Mouse (Mus musculus): ENCODE data around the gene Gm27021. TPM values are rescaled to one million over a fixed set of nuclear protein-coding genes. Genes with fewer than 3 reads are reported as not detected.

Gene Gm27021
- polyA plus RNA-seq, 1 experiment = not detected

DNA sequence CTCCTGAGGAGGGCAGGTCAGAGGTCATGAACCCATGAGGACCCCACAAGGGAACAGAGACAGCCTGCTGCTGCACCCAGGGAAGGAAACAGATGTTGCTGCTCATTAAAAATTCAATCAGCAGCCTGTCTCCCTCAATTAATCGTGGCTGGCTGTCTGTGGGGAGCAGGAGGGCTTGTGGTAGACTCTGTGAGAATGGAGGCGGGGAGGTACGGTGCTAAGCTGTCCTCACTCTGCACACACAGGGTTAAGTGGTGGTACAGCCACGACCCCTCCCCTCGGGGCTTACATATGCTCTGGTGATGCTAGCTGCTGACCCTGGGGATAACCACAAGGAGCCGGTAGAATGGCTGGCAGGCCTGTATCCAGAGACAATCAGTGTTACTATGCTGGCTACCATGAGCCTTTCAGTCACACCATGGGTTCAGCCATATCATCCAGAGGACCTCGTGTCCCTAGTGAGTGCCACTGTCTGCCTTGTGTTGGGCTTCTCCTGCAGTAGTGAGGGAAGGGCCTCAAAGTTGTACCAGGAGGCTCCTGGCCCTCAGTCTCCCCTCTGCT, 102.6 kb downstream of the Gm27021 start:
- TF ChIP-seq POLR2A (IDR thresholded peaks at IDR 0.05; ENCODE audit: low read depth, low read length) (no peak), CTCF (IDR thresholded peaks at IDR 0.05; ENCODE audit: borderline replicate concordance, insufficient read depth, low read length) (no peak)
- Histone ChIP-seq H3K4me1 (ENCODE audit: control insufficient read depth, insufficient read depth, low read length) (peaks cover 17% of the 10 kb centered on the region), H3K4me3 (ENCODE audit: insufficient read depth, low read length) (no peak overlapping the region), H3K27ac (ENCODE audit: insufficient read depth, low read length) (peak overlapping the region; percentile 44; the same call in 1 of the 2 replicates)

DNA sequence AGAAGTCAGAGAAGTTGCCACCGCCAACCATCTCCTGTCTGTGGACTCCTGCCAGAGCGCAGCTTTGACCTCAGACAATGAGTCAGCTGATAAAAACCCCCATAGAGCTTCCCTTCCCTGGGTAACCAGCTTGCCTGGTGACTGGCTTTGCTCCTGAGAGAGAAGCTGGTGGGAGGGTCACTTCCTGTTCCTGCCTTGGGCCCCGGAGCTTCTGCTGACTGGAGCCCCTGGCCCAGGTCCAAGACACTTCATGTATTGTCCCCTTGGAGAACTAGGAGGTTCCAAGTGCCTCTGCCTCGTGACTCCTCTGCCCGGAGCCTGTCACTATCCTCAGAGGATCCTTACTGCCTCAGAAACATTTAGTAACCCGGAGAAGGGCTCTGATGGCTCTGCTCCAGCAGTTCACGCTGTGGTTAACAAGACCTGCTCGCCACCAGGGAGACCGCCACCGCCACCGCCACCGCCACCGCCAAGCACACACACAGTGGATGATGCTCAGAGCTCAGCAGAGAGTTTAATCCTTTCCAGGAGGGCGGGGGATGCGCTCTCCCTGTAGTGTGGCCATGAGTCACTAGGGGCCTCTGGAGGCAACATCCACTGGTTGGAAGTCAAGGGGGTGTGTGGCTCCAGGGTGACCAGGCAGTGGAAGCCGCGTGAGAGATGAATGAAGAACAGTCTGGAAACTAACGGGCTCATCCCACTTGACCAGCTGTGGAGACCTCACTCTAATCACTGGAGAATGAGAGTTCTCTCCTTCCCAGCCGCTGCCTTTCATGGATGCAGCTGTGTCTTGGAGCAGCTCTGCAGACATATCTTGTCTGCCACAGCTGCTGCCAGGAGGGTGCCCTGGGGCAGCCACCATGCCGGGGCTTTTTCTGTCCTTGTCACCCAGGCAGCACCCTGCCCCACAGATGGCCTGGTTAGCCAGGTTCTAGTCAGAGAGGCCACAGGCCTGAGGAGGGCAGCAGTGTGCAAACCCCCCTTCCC, 103.7 kb downstream of the Gm27021 start:
- Histone ChIP-seq H3K4me1 (ENCODE audit: control insufficient read depth, insufficient read depth, low read length) (peaks cover 17% of the 10 kb centered on the region), H3K27ac (ENCODE audit: insufficient read depth, low read length) (peak overlapping the region; percentile 91), H3K4me3 (ENCODE audit: insufficient read depth, low read length) (no peak overlapping the region)
- TF ChIP-seq CTCF (IDR thresholded peaks at IDR 0.05; ENCODE audit: borderline replicate concordance, insufficient read depth, low read length) (no peak), POLR2A (IDR thresholded peaks at IDR 0.05; ENCODE audit: low read depth, low read length) (no peak)

- Histone ChIP-seq H3K4me3 (ENCODE audit: insufficient read depth, low read length) (no peak overlapping the region), H3K4me1 (ENCODE audit: control insufficient read depth, insufficient read depth, low read length) (peaks cover 17% of the 10 kb centered on the region), H3K27ac (ENCODE audit: insufficient read depth, low read length) (peak overlapping the region; percentile 91)
- no peak for TF ChIP-seq POLR2A (IDR thresholded peaks at IDR 0.05; ENCODE audit: low read depth, low read length)
- TF ChIP-seq CTCF (IDR thresholded peaks at IDR 0.05; ENCODE audit: borderline replicate concordance, insufficient read depth, low read length) = no peak
Measured at GRCm38 (mm10) chr8:120563348-120563724, 104.5 kb downstream of the Gm27021 start.

GRCm38 (mm10) chr8:120562680-120563347, 105.1 kb downstream of the Gm27021 start:
- no peak for TF ChIP-seq POLR2A (IDR thresholded peaks at IDR 0.05; ENCODE audit: low read depth, low read length)
- TF ChIP-seq CTCF (IDR thresholded peaks at IDR 0.05; ENCODE audit: borderline replicate concordance, insufficient read depth, low read length) = no peak
- peaks cover 17% of the 10 kb centered on the region for H3K4me1 ChIP-seq (ENCODE audit: control insufficient read depth, insufficient read depth, low read length)
- peak overlapping the region; percentile 91 for H3K27ac ChIP-seq (ENCODE audit: insufficient read depth, low read length)
- H3K4me3 ChIP-seq (ENCODE audit: insufficient read depth, low read length) = no peak overlapping the region

DNA sequence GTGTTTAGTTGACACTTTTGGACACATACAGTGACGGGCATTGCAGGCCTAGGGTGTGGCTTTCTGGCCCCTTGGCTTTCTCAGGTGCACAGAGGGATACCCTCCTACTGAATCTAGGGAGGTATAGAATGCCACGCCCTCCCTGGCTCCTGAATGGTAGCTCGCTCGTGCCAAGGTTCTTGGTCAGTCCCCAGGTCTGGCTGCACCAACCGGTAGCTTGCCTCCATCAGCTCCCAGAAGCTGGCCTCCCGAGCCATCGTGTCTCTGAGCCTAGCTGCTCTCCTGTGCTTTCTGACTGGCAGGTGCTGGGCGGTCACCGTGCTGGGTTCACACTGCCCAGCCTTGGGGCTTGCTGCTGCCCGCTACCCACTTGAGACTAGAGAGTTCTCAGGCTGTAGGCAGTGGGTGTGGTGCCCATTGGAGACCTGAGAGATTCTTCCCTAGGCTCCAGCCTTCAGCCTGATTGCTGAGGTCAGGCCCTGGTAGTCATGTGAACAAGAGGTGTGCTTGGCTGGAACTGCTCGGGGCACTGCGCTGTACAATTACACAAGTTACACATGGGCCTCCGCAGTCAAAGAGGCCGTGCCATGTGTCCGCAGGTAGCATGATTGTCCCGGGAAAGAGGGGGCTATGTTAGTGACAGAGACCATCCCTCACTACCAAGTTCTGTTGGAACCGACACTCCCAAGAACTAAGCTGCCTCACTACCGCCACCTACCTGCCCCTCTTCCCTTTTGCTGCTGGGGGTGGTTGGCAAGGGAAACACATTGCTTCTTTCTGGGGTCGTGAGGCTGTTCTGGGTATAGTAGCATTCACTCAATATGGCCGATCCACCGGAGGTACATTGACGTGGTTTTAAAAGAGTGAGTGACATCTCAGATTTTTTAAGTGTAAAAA, 106.1 kb downstream of the Gm27021 start:
- H3K4me3 ChIP-seq (ENCODE audit: insufficient read depth, low read length) = no peak overlapping the region
- TF ChIP-seq POLR2A (IDR thresholded peaks at IDR 0.05; ENCODE audit: low read depth, low read length) = no peak
- peak; percentile 33; the same call in 1 of the 2 replicates for TF ChIP-seq CTCF (IDR thresholded peaks at IDR 0.05; ENCODE audit: borderline replicate concordance, insufficient read depth, low read length)
- peak overlapping the region; percentile 4; the same call in 1 of the 2 replicates for H3K27ac ChIP-seq (ENCODE audit: insufficient read depth, low read length)
- peaks cover 17% of the 10 kb centered on the region for H3K4me1 ChIP-seq (ENCODE audit: control insufficient read depth, insufficient read depth, low read length)

DNA sequence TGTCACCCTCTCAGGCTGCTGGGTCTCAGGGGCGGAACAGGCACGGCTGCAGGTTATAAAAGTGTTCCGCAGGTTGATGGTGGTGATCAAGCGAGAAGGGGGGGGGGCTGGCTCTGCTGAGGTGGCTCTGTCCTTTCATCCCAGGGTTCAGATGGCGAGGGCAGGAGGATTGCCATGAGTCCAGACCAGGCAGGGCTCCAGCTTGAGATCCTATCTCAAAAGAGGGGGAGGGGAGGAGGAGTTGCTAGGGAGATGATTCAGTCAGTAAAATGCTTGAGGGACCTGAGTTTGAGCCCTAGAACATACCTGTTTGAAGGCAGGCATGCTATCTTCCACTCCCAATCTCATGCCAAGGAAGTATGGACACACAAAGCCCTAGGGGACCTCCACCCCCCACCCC, 107.3 kb downstream of the Gm27021 start:
- no peak overlapping the region for H3K27ac ChIP-seq (ENCODE audit: insufficient read depth, low read length)
- H3K4me3 ChIP-seq (ENCODE audit: insufficient read depth, low read length) = no peak overlapping the region
- TF ChIP-seq POLR2A (IDR thresholded peaks at IDR 0.05; ENCODE audit: low read depth, low read length) = no peak
- no peak for TF ChIP-seq CTCF (IDR thresholded peaks at IDR 0.05; ENCODE audit: borderline replicate concordance, insufficient read depth, low read length)
- peaks cover 17% of the 10 kb centered on the region for H3K4me1 ChIP-seq (ENCODE audit: control insufficient read depth, insufficient read depth, low read length)

DNA sequence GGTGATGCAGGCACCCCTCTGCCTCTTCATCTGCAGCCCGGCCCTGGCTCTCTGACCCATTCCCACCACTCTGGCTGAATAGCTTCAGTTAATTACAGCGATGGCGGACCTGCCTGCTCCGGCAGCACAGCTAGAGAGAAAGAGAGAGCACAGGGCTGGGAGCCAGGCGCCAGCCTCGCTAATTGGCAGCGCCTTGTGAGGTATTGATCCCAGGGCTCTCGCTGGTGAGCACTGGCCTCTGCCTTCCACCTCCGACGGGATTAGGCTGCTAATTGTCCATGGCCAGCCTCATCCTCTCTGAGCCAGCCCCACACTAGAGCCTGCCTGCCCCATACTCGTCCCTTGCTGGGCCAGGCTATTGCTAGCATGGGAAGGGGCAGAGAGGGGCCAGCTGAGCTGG, 108.2 kb downstream of the Gm27021 start:
- H3K4me1 ChIP-seq (ENCODE audit: control insufficient read depth, insufficient read depth, low read length) = peaks cover 10% of the 10 kb centered on the region; the same call in 1 of the 2 replicates
- H3K4me3 ChIP-seq (ENCODE audit: insufficient read depth, low read length) = no peak overlapping the region
- H3K27ac ChIP-seq (ENCODE audit: insufficient read depth, low read length) = no peak overlapping the region
- TF ChIP-seq CTCF (IDR thresholded peaks at IDR 0.05; ENCODE audit: borderline replicate concordance, insufficient read depth, low read length) (no peak), POLR2A (IDR thresholded peaks at IDR 0.05; ENCODE audit: low read depth, low read length) (no peak)

Other genes starting within 250 kb of the Gm27021 start
- gene Gins2, start 78.8 kb downstream of the Gm27021 start, polyA plus RNA-seq (2011; ENCODE audit: insufficient read length, low read depth, missing spikeins) = 31.3 and 33.7 TPM in 2 replicates
- 0.75 and 2.2 TPM in 2 replicates for gene 1190005I06Rik, start 20.4 kb downstream of the Gm27021 start, polyA plus RNA-seq (2011; ENCODE audit: insufficient read length, low read depth, missing spikeins)
- gene Cox4i1, start 143 bp upstream of the Gm27021 start, polyA plus RNA-seq (2011; ENCODE audit: insufficient read length, low read depth, missing spikeins) = 409 and 465 TPM in 2 replicates
- gene Emc8, start 494 bp upstream of the Gm27021 start, polyA plus RNA-seq (2011; ENCODE audit: insufficient read length, low read depth, missing spikeins) = 53.5 and 55.9 TPM in 2 replicates
- 0.39 TPM in 1 of 2 replicates, not detected in the other for gene Irf8, start 68.3 kb upstream of the Gm27021 start, polyA plus RNA-seq (2011; ENCODE audit: insufficient read length, low read depth, missing spikeins)